Mouse (Mus musculus) lung, embryonic 15.5 days (tissue): ENCODE measurements around the gene Copz1. TPM values are rescaled to one million over a fixed set of nuclear protein-coding genes. Genes with fewer than 3 reads are reported as not detected.

Experiments
- ATAC-seq: fragments of 200-750 bp; cut with Nextera tagmentation; 2 replicates; pipeline ENCODE4 v1.8.0; 2017; ENCODE audit warnings: moderate number of reproducible peaks, borderline replicate concordance; ENCODE audit not compliant: low FRiP score, low TSS enrichment; ENCODE audit errors: extremely low read depth
- H3K27ac ChIP-seq: fragments of 300-500 bp; sonication (generic); 2 replicates; pipeline ENCODE4 v1.5.1; 2015; ENCODE audit warnings: moderate library complexity, mild to moderate bottlenecking, inconsistent platforms
- H3K27me3 ChIP-seq: fragments of 300-500 bp; sonication (generic); 2 replicates; pipeline ENCODE4 v1.6.1; 2015; ENCODE audit warnings: inconsistent platforms
- H3K36me3 ChIP-seq: fragments of 300-500 bp; sonication (generic); 2 replicates; pipeline ENCODE4 v1.6.1; 2015; ENCODE audit warnings: inconsistent platforms
- H3K4me1 ChIP-seq: fragments of 300-500 bp; sonication (generic); 2 replicates; pipeline ENCODE4 v1.6.1; 2015; ENCODE audit warnings: inconsistent platforms
- H3K4me2 ChIP-seq: fragments of 300-500 bp; sonication (generic); 2 replicates; pipeline ENCODE4 v1.6.1; 2015; ENCODE audit warnings: inconsistent platforms, mild to moderate bottlenecking, moderate library complexity
- H3K4me3 ChIP-seq: fragments of 300-500 bp; sonication (generic); 2 replicates; pipeline ENCODE4 v1.5.1; 2015; ENCODE audit warnings: mild to moderate bottlenecking, inconsistent platforms
- H3K9ac ChIP-seq: fragments of 300-500 bp; sonication (generic); 2 replicates; pipeline ENCODE4 v1.6.1; 2015; ENCODE audit warnings: inconsistent platforms
- H3K9me3 ChIP-seq: fragments of 300-500 bp; sonication (generic); 2 replicates; pipeline ENCODE4 v1.6.1; 2016; ENCODE audit warnings: inconsistent platforms
- WGBS: fragments of 180-500 bp; shearing (Covaris S2); methylation state at CpG from one replicate; pipeline ENCODE4 v1.1.7; 2015; 5-methylcytosine and 5-hydroxymethylcytosine counted together
- polyA plus RNA-seq: library from polyadenylated mRNA; unstranded; fragments of >200 nt; fragmentation: Nextera tagmentation; extraction: Ambion mirVana; gene quantifications from 2 replicates; pipeline ENCODE4 v1.2.1, GENCODE M21; 2015

Copz1 gene
- polyA plus RNA-seq, 1 experiment from 2014 or later = 293 TPM

- H3K27me3 ChIP-seq = no peaks in the 10 kb centered on the region
- peaks cover 18% of the 10 kb centered on the region for H3K4me1 ChIP-seq
- H3K9me3 ChIP-seq = no peaks in the 10 kb centered on the region
- no peaks in the 10 kb centered on the region; the same call in 1 of the 2 replicates for H3K36me3 ChIP-seq
- no peak overlapping the region for H3K4me3 ChIP-seq
- H3K9ac ChIP-seq = no peak overlapping the region
- 93% methylated on average over 3 of the region's 3 CpGs for WGBS
- ATAC-seq = no peak
- no peak overlapping the region for H3K27ac ChIP-seq
- no peak overlapping the region for H3K4me2 ChIP-seq
These were observed 9.1 kb downstream of the Copz1 start for GRCm38 (mm10) chr15:103281465-103282205.

GRCm38 (mm10) chr15:103284066-103284465 is 11.6 kb downstream of the Copz1 start:
- no peak for ATAC-seq
- no peaks in the 10 kb centered on the region for H3K9me3 ChIP-seq
- H3K36me3 ChIP-seq = peaks cover 4% of the 10 kb centered on the region; the same call in 1 of the 2 replicates
- no peak overlapping the region for H3K4me3 ChIP-seq
- no peak overlapping the region for H3K9ac ChIP-seq
- H3K27ac ChIP-seq = no peak overlapping the region
- H3K27me3 ChIP-seq = no peaks in the 10 kb centered on the region
- WGBS = 65% methylated on average over 3 of the region's 3 CpGs
- H3K4me2 ChIP-seq = no peak overlapping the region
- peaks cover 18% of the 10 kb centered on the region for H3K4me1 ChIP-seq

GRCm38 (mm10) chr15:103284647-103285046 is 12.1 kb downstream of the Copz1 start:
- Histone ChIP-seq H3K4me3 (no peak overlapping the region), H3K4me1 (peaks cover 18% of the 10 kb centered on the region), H3K36me3 (peaks cover 8% of the 10 kb centered on the region; the same call in 1 of the 2 replicates), H3K9ac (no peak overlapping the region), H3K4me2 (no peak overlapping the region), H3K9me3 (no peaks in the 10 kb centered on the region), H3K27me3 (no peaks in the 10 kb centered on the region), H3K27ac (no peak overlapping the region)
- 34% methylated on average over 2 of the region's 2 CpGs for WGBS
- ATAC-seq = no peak

- 30% methylated on average over 1 of the region's 1 CpGs for WGBS
These were observed 13.4 kb downstream of the Copz1 start for GRCm38 (mm10) chr15:103285778-103286417.

GRCm38 (mm10) chr15:103289600-103289999 is 17.1 kb downstream of the Copz1 start:
- Histone ChIP-seq H3K27ac (no peak overlapping the region), H3K4me3 (no peak overlapping the region), H3K36me3 (peaks cover 44% of the 10 kb centered on the region), H3K4me2 (no peak overlapping the region), H3K9me3 (no peaks in the 10 kb centered on the region), H3K4me1 (peaks cover 16% of the 10 kb centered on the region), H3K9ac (no peak overlapping the region), H3K27me3 (no peaks in the 10 kb centered on the region)
- WGBS = 57% methylated on average over 5 of the region's 5 CpGs
- no peak for ATAC-seq

More at GRCm38 (mm10) chr15:103285778-103286417, 13.4 kb downstream of the Copz1 start:
- H3K9me3 ChIP-seq = no peaks in the 10 kb centered on the region
- H3K4me1 ChIP-seq = peaks cover 18% of the 10 kb centered on the region
- H3K27ac ChIP-seq = peak overlapping the region; percentile 51
- peaks cover 13% of the 10 kb centered on the region for H3K36me3 ChIP-seq
- no peak overlapping the region for H3K9ac ChIP-seq
- no peaks in the 10 kb centered on the region for H3K27me3 ChIP-seq
- H3K4me3 ChIP-seq = no peak overlapping the region
- no peak overlapping the region for H3K4me2 ChIP-seq
- no peak for ATAC-seq

GRCm38 (mm10) chr15:103290417-103290816 is 17.9 kb downstream of the Copz1 start:
- WGBS = 83% methylated on average over 5 of the region's 6 CpGs
- no peak for ATAC-seq
- Histone ChIP-seq H3K9me3 (no peaks in the 10 kb centered on the region), H3K9ac (no peak overlapping the region), H3K36me3 (peaks cover 47% of the 10 kb centered on the region), H3K4me1 (peaks cover 13% of the 10 kb centered on the region), H3K27ac (no peak overlapping the region), H3K4me3 (no peak overlapping the region), H3K4me2 (no peak overlapping the region), H3K27me3 (no peaks in the 10 kb centered on the region)

GRCm38 (mm10) chr15:103290843-103291242 is 18.3 kb downstream of the Copz1 start:
- Histone ChIP-seq H3K9me3 (no peaks in the 10 kb centered on the region), H3K36me3 (peaks cover 47% of the 10 kb centered on the region), H3K27me3 (no peaks in the 10 kb centered on the region), H3K4me2 (no peak overlapping the region), H3K4me3 (no peak overlapping the region), H3K9ac (no peak overlapping the region), H3K27ac (no peak overlapping the region), H3K4me1 (peaks cover 13% of the 10 kb centered on the region)
- no peak for ATAC-seq
- WGBS = 87% methylated on average over 9 of the region's 9 CpGs

- Histone ChIP-seq H3K9me3 (no peaks in the 10 kb centered on the region), H3K36me3 (peaks cover 50% of the 10 kb centered on the region), H3K4me1 (peaks cover 23% of the 10 kb centered on the region), H3K9ac (no peak overlapping the region), H3K27me3 (no peaks in the 10 kb centered on the region), H3K4me3 (no peak overlapping the region), H3K27ac (no peak overlapping the region), H3K4me2 (no peak overlapping the region)
- ATAC-seq = no peak
- WGBS = 90% methylated on average over 4 of the region's 4 CpGs
These were observed 20.3 kb downstream of the Copz1 start for GRCm38 (mm10) chr15:103292673-103293345.

- 99% methylated on average over 2 of the region's 2 CpGs for WGBS
- Histone ChIP-seq H3K36me3 (peaks cover 50% of the 10 kb centered on the region), H3K4me1 (peaks cover 28% of the 10 kb centered on the region)
These were observed 20.9 kb downstream of the Copz1 start for GRCm38 (mm10) chr15:103293375-103293774.

GRCm38 (mm10) chr15:103294649-103295048 is 22.1 kb downstream of the Copz1 start:
- no peak overlapping the region for H3K9ac ChIP-seq
- H3K4me3 ChIP-seq = no peak overlapping the region
- no peak for ATAC-seq
- H3K4me2 ChIP-seq = no peak overlapping the region
- H3K36me3 ChIP-seq = peaks cover 46% of the 10 kb centered on the region
- no peaks in the 10 kb centered on the region for H3K27me3 ChIP-seq
- peaks cover 37% of the 10 kb centered on the region for H3K4me1 ChIP-seq
- no peaks in the 10 kb centered on the region for H3K9me3 ChIP-seq
- H3K27ac ChIP-seq = no peak overlapping the region
- 85% methylated on average over 2 of the region's 2 CpGs for WGBS

More at GRCm38 (mm10) chr15:103293375-103293774, 20.9 kb downstream of the Copz1 start:
- Histone ChIP-seq H3K27ac (no peak overlapping the region), H3K27me3 (no peaks in the 10 kb centered on the region), H3K9ac (no peak overlapping the region), H3K4me2 (no peak overlapping the region), H3K9me3 (no peaks in the 10 kb centered on the region), H3K4me3 (no peak overlapping the region)
- no peak for ATAC-seq

- H3K27ac ChIP-seq = peak overlapping the region; percentile 93
- H3K27me3 ChIP-seq = no peaks in the 10 kb centered on the region
- H3K9me3 ChIP-seq = no peaks in the 10 kb centered on the region
- no peak overlapping the region for H3K4me2 ChIP-seq
- no peak overlapping the region for H3K9ac ChIP-seq
- peaks cover 49% of the 10 kb centered on the region for H3K4me1 ChIP-seq
- WGBS = 20% methylated on average over 5 of the region's 5 CpGs
- H3K4me3 ChIP-seq = no peak overlapping the region
- peaks cover 41% of the 10 kb centered on the region for H3K36me3 ChIP-seq
- ATAC-seq = no peak
These were observed 23.3 kb downstream of the Copz1 start for GRCm38 (mm10) chr15:103295851-103296250.

GRCm38 (mm10) chr15:103297313-103297712 is 24.8 kb downstream of the Copz1 start:
- H3K9ac ChIP-seq = no peak overlapping the region
- H3K27ac ChIP-seq = peak overlapping the region; percentile 93
- H3K27me3 ChIP-seq = no peaks in the 10 kb centered on the region
- 62% methylated on average over 6 of the region's 6 CpGs for WGBS
- H3K4me2 ChIP-seq = no peak overlapping the region
- no peak overlapping the region for H3K4me3 ChIP-seq
- peaks cover 62% of the 10 kb centered on the region for H3K4me1 ChIP-seq
- H3K36me3 ChIP-seq = peaks cover 28% of the 10 kb centered on the region
- no peaks in the 10 kb centered on the region for H3K9me3 ChIP-seq
- ATAC-seq = no peak
